Mouse (Mus musculus): ENCODE results near the gene Ndel1.

DNA sequence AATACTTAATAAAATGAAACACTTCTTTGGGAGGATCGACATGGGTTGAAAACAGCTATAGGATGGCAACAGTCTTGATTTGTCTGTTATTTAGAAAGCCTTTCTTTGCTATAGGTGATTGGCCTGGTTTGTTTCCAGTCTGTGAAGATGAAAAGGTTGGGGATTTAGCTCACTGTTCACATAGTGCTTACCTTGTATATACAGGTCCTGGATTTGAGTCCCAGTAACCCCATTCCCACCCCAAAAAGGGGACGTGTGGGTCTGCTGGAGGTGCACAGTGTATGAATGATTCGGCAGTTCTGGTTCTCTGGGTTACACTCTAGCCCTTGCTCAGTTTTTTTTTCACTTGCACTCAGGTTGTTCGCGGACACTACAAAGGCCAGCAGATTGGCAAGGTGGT lies 31.2 kb upstream of the Ndel1 start:
- no peak for TF ChIP-seq CTCF (IDR thresholded peaks at IDR 0.05; ENCODE audit: low read depth, low read length)
- no peak for TF ChIP-seq POLR2A (IDR thresholded peaks at IDR 0.05; ENCODE audit: borderline replicate concordance, low read depth, low read length)
